Mouse (Mus musculus): ENCODE results near the gene Olfr312.

Gene Olfr312

GRCm38 (mm10) chr11:58860744-58861143, 31.7 kb downstream of the Olfr312 start:
- DNase-seq (ENCODE audit: low spot score), result no peak

- peak; percentile 25 for DNase-seq (ENCODE audit: low spot score)
Measured at GRCm38 (mm10) chr11:58867039-58867953, 38.3 kb downstream of the Olfr312 start, which contains the start of gene 2810021J22Rik. TSS of gene 2810021J22Rik (plus strand) at chr11:58867216.

GRCm38 (mm10) chr11:58867954-58868330, 38.9 kb downstream of the Olfr312 start:
- no peak for DNase-seq (ENCODE audit: low spot score)

DNA sequence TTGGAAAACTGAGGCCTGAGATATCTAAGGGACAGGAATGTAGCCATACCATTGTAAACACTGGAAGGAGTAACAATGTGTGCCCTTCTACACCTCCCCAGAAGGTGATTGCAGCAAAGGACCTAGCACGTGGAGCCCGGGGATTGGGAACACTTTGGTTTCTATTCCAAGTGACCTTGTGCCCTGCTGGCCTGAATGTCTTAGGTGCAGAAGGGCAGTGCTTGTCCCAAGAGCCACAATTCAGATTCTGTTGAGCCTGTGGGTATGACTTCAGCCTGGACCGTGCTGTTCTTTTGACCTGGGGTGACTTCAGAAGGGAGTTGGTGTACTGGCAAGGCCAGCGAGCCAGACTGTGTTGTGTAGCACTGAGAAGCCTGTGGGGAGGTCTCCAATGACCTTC, 41.9 kb downstream of the Olfr312 start:
- DNase-seq (ENCODE audit: low spot score), result no peak

DNA sequence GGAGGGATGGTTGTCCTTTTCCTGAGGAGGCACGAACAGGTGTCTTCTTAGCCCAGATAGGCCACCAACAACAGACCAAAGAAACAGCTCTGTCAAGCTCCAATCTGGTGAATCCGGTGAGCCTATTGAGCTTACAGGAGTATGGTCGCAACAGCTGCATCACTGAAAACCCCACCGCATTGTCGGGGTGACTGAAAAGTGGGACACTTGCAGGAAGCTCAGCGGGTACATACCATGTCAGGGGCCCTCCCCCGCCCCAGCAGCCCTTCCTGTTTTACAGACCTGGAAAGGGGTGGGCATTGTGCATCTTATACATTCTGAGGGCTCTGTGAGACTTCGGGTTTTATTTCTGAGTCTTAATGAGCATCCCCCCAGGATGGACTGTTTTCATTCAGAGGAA, 54.7 kb downstream of the Olfr312 start:
- DNase-seq (ENCODE audit: low spot score), result no peak
